Mouse (Mus musculus): ENCODE results near the gene Ppt1. TPM values are rescaled to one million over a fixed set of nuclear protein-coding genes. Genes with fewer than 3 reads are reported as not detected.
"Not testable (repeated sequence)": the region's sequence is repeated elsewhere in the genome, so short reads cannot be mapped to it uniquely, and the experiment has no call there.

The Ppt1 gene
- 73.1 and 91.5 TPM in 2 replicates for polyA plus RNA-seq (2015; fragmentation: Nextera tagmentation; extraction: Ambion mirVana)

GRCm38 (mm10) chr4:122835530-122836402 is at the start of gene Ppt1:
Gene Ppt1, plus strand, starts transcription at chr4:122836242.
- H3K9ac ChIP-seq (ENCODE audit: low read length), result peak within 1 kb of the TSS; percentile 91
- H3K36me3 ChIP-seq (ENCODE audit: control insufficient read depth, insufficient read depth), result no peaks in the 10 kb centered on the region
- peak within 1 kb of the TSS; percentile 77 for H3K4me2 ChIP-seq (ENCODE audit: low read depth, low read length)
- 3% methylated on average over 31 of the region's 31 CpGs for WGBS
- H3K27me3 ChIP-seq (ENCODE audit: control insufficient read depth, insufficient read depth, low read length), result no peaks in the 10 kb centered on the region
- H3K4me1 ChIP-seq (ENCODE audit: control insufficient read depth, insufficient read depth, low read length), result peaks cover 15% of the 10 kb centered on the region
- no peaks in the 10 kb centered on the region for H3K9me3 ChIP-seq (replicated peaks; ENCODE audit: control insufficient read depth, low read length)
- H3K27ac ChIP-seq (ENCODE audit: low read length), result peak within 1 kb of the TSS; percentile 60
- peak within 1 kb of the TSS; percentile 93 for H3K4me3 ChIP-seq (ENCODE audit: low read length)
- peak; percentile 88 for ATAC-seq (replicated peaks; ENCODE audit: extremely low read depth, insufficient read depth, low FRiP score)

- 57% methylated on average over 4 of the region's 4 CpGs for WGBS
- Histone ChIP-seq H3K9ac (ENCODE audit: low read length) (no peak overlapping the region), H3K4me2 (ENCODE audit: low read depth, low read length) (no peak overlapping the region), H3K36me3 (ENCODE audit: control insufficient read depth, insufficient read depth) (no peaks in the 10 kb centered on the region), H3K27me3 (ENCODE audit: control insufficient read depth, insufficient read depth, low read length) (no peaks in the 10 kb centered on the region), H3K4me3 (ENCODE audit: low read length) (no peak overlapping the region), H3K4me1 (ENCODE audit: control insufficient read depth, insufficient read depth, low read length) (no peaks in the 10 kb centered on the region), H3K27ac (ENCODE audit: low read length) (no peak overlapping the region), H3K9me3 (replicated peaks; ENCODE audit: control insufficient read depth, low read length) (no peaks in the 10 kb centered on the region)
- no peak for ATAC-seq (replicated peaks; ENCODE audit: extremely low read depth, insufficient read depth, low FRiP score)
Observed at GRCm38 (mm10) chr4:122789335-122790089, 46.5 kb upstream of the Ppt1 start.

- H3K4me1 ChIP-seq (ENCODE audit: control insufficient read depth, insufficient read depth, low read length), result no peaks in the 10 kb centered on the region
- no peaks in the 10 kb centered on the region for H3K27me3 ChIP-seq (ENCODE audit: control insufficient read depth, insufficient read depth, low read length)
- no peak overlapping the region for H3K9ac ChIP-seq (ENCODE audit: low read length)
- H3K27ac ChIP-seq (ENCODE audit: low read length), result no peak overlapping the region
- no peaks in the 10 kb centered on the region for H3K9me3 ChIP-seq (replicated peaks; ENCODE audit: control insufficient read depth, low read length)
- H3K4me2 ChIP-seq (ENCODE audit: low read depth, low read length), result no peak overlapping the region
- peak; percentile 77 for ATAC-seq (replicated peaks; ENCODE audit: extremely low read depth, insufficient read depth, low FRiP score)
- H3K36me3 ChIP-seq (ENCODE audit: control insufficient read depth, insufficient read depth), result no peaks in the 10 kb centered on the region
- no peak overlapping the region for H3K4me3 ChIP-seq (ENCODE audit: low read length)
- WGBS, result 26% methylated on average over 4 of the region's 4 CpGs
Observed at GRCm38 (mm10) chr4:122808108-122808507, 27.9 kb upstream of the Ppt1 start.

- 40% methylated on average over 1 of the region's 1 CpGs for WGBS
- H3K4me3 ChIP-seq (ENCODE audit: low read length), result no peak overlapping the region
- ATAC-seq (replicated peaks; ENCODE audit: extremely low read depth, insufficient read depth, low FRiP score), result no peak
Observed at GRCm38 (mm10) chr4:122811180-122811579, 24.9 kb upstream of the Ppt1 start.

GRCm38 (mm10) chr4:122811824-122812223 is 24.2 kb upstream of the Ppt1 start:
- no peaks in the 10 kb centered on the region for H3K9me3 ChIP-seq (replicated peaks; ENCODE audit: control insufficient read depth, low read length)
- no peak overlapping the region for H3K4me3 ChIP-seq (ENCODE audit: low read length)
- WGBS, result 37% methylated on average over 2 of the region's 2 CpGs
- no peak overlapping the region for H3K9ac ChIP-seq (ENCODE audit: low read length)
- H3K27me3 ChIP-seq (ENCODE audit: control insufficient read depth, insufficient read depth, low read length), result no peaks in the 10 kb centered on the region
- ATAC-seq (replicated peaks; ENCODE audit: extremely low read depth, insufficient read depth, low FRiP score), result no peak
- H3K36me3 ChIP-seq (ENCODE audit: control insufficient read depth, insufficient read depth), result no peaks in the 10 kb centered on the region
- no peak overlapping the region for H3K27ac ChIP-seq (ENCODE audit: low read length)
- no peaks in the 10 kb centered on the region for H3K4me1 ChIP-seq (ENCODE audit: control insufficient read depth, insufficient read depth, low read length)
- no peak overlapping the region for H3K4me2 ChIP-seq (ENCODE audit: low read depth, low read length)

More at GRCm38 (mm10) chr4:122811180-122811579, 24.9 kb upstream of the Ppt1 start:
- Histone ChIP-seq H3K9ac (ENCODE audit: low read length) (no peak overlapping the region), H3K36me3 (ENCODE audit: control insufficient read depth, insufficient read depth) (no peaks in the 10 kb centered on the region), H3K4me2 (ENCODE audit: low read depth, low read length) (no peak overlapping the region), H3K27ac (ENCODE audit: low read length) (no peak overlapping the region), H3K27me3 (ENCODE audit: control insufficient read depth, insufficient read depth, low read length) (no peaks in the 10 kb centered on the region), H3K4me1 (ENCODE audit: control insufficient read depth, insufficient read depth, low read length) (no peaks in the 10 kb centered on the region), H3K9me3 (replicated peaks; ENCODE audit: control insufficient read depth, low read length) (no peaks in the 10 kb centered on the region)

GRCm38 (mm10) chr4:122816202-122816601 is 19.8 kb upstream of the Ppt1 start:
- ATAC-seq (replicated peaks; ENCODE audit: extremely low read depth, insufficient read depth, low FRiP score), result no peak
- 56% methylated on average over 1 of the region's 1 CpGs for WGBS
- no peak overlapping the region for H3K4me2 ChIP-seq (ENCODE audit: low read depth, low read length)
- H3K36me3 ChIP-seq (ENCODE audit: control insufficient read depth, insufficient read depth), result no peaks in the 10 kb centered on the region
- no peaks in the 10 kb centered on the region for H3K27me3 ChIP-seq (ENCODE audit: control insufficient read depth, insufficient read depth, low read length)
- no peaks in the 10 kb centered on the region for H3K9me3 ChIP-seq (replicated peaks; ENCODE audit: control insufficient read depth, low read length)
- no peak overlapping the region for H3K9ac ChIP-seq (ENCODE audit: low read length)
- H3K27ac ChIP-seq (ENCODE audit: low read length), result no peak overlapping the region
- H3K4me3 ChIP-seq (ENCODE audit: low read length), result no peak overlapping the region
- H3K4me1 ChIP-seq (ENCODE audit: control insufficient read depth, insufficient read depth, low read length), result peaks cover 6% of the 10 kb centered on the region; the same call in 1 of the 2 replicates

- H3K27ac ChIP-seq (ENCODE audit: low read length); H3K4me1 ChIP-seq (ENCODE audit: control insufficient read depth, insufficient read depth, low read length); H3K27me3 ChIP-seq (ENCODE audit: control insufficient read depth, insufficient read depth, low read length); H3K36me3 ChIP-seq (ENCODE audit: control insufficient read depth, insufficient read depth); H3K9me3 ChIP-seq (replicated peaks; ENCODE audit: control insufficient read depth, low read length); H3K9ac ChIP-seq (ENCODE audit: low read length); H3K4me3 ChIP-seq (ENCODE audit: low read length); ATAC-seq (replicated peaks; ENCODE audit: extremely low read depth, insufficient read depth, low FRiP score); H3K4me2 ChIP-seq (ENCODE audit: low read depth, low read length): not testable (repeated sequence)
- 23% methylated on average over 10 of the region's 10 CpGs for WGBS
Observed at GRCm38 (mm10) chr4:122820941-122821340, 15.1 kb upstream of the Ppt1 start.

GRCm38 (mm10) chr4:122827651-122828050 is 8.4 kb upstream of the Ppt1 start:
- Histone ChIP-seq H3K4me2 (ENCODE audit: low read depth, low read length) (peak overlapping the region; percentile 12; the same call in 1 of the 2 replicates), H3K9me3 (replicated peaks; ENCODE audit: control insufficient read depth, low read length) (no peaks in the 10 kb centered on the region), H3K4me3 (ENCODE audit: low read length) (no peak overlapping the region), H3K27ac (ENCODE audit: low read length) (peak overlapping the region; percentile 91), H3K4me1 (ENCODE audit: control insufficient read depth, insufficient read depth, low read length) (peaks cover 10% of the 10 kb centered on the region), H3K36me3 (ENCODE audit: control insufficient read depth, insufficient read depth) (no peaks in the 10 kb centered on the region), H3K9ac (ENCODE audit: low read length) (peak overlapping the region; percentile 46; the same call in 1 of the 2 replicates), H3K27me3 (ENCODE audit: control insufficient read depth, insufficient read depth, low read length) (no peaks in the 10 kb centered on the region)
- peak; percentile 89 for ATAC-seq (replicated peaks; ENCODE audit: extremely low read depth, insufficient read depth, low FRiP score)

GRCm38 (mm10) chr4:122829339-122829738 is 6.7 kb upstream of the Ppt1 start:
- H3K4me2 ChIP-seq (ENCODE audit: low read depth, low read length), result no peak overlapping the region

More at GRCm38 (mm10) chr4:122829339-122829738, 6.7 kb upstream of the Ppt1 start:
- H3K4me3 ChIP-seq (ENCODE audit: low read length), result no peak overlapping the region
- H3K27ac ChIP-seq (ENCODE audit: low read length), result no peak overlapping the region
- H3K9me3 ChIP-seq (replicated peaks; ENCODE audit: control insufficient read depth, low read length), result no peaks in the 10 kb centered on the region
- WGBS, result 87% methylated on average over 6 of the region's 6 CpGs
- no peak overlapping the region for H3K9ac ChIP-seq (ENCODE audit: low read length)
- no peaks in the 10 kb centered on the region for H3K36me3 ChIP-seq (ENCODE audit: control insufficient read depth, insufficient read depth)
- ATAC-seq (replicated peaks; ENCODE audit: extremely low read depth, insufficient read depth, low FRiP score), result no peak
- peaks cover 10% of the 10 kb centered on the region for H3K4me1 ChIP-seq (ENCODE audit: control insufficient read depth, insufficient read depth, low read length)
- no peaks in the 10 kb centered on the region for H3K27me3 ChIP-seq (ENCODE audit: control insufficient read depth, insufficient read depth, low read length)
